Mouse (Mus musculus): ENCODE results near the gene Ubb.

Gene Ubb

GRCm38 (mm10) chr11:62551226-62552119 is 502 bp downstream of the Ubb start:
- peak; percentile 92 for DNase-seq (ENCODE audit: low spot score)

GRCm38 (mm10) chr11:62553186-62553585 is 2.2 kb downstream of the Ubb start:
- DNase-seq (ENCODE audit: low spot score), result no peak

- no peak for DNase-seq (ENCODE audit: low spot score)
Measured at GRCm38 (mm10) chr11:62553633-62554032, 2.7 kb downstream of the Ubb start.

GRCm38 (mm10) chr11:62554163-62554855 is 3.3 kb downstream of the Ubb start:
- DNase-seq (ENCODE audit: low spot score), result no peak

- DNase-seq (ENCODE audit: low spot score), result no peak
Measured at GRCm38 (mm10) chr11:62554934-62555517, 4.1 kb downstream of the Ubb start.

GRCm38 (mm10) chr11:62555896-62556412 is 5.0 kb downstream of the Ubb start:
- no peak for DNase-seq (ENCODE audit: low spot score)

- DNase-seq (ENCODE audit: low spot score), result no peak
Measured at GRCm38 (mm10) chr11:62557205-62557604, 6.2 kb downstream of the Ubb start.

GRCm38 (mm10) chr11:62558152-62558551 is 7.2 kb downstream of the Ubb start:
- DNase-seq (ENCODE audit: low spot score), result no peak

GRCm38 (mm10) chr11:62558961-62559646 is 8.1 kb downstream of the Ubb start:
- peak; percentile 69 for DNase-seq (ENCODE audit: low spot score)

- no peak for DNase-seq (ENCODE audit: low spot score)
Measured at GRCm38 (mm10) chr11:62560463-62561016, 9.6 kb downstream of the Ubb start.

- DNase-seq (ENCODE audit: low spot score), result no peak
Measured at GRCm38 (mm10) chr11:62563590-62563989, 12.6 kb downstream of the Ubb start.

- no peak for DNase-seq (ENCODE audit: low spot score)
Measured at GRCm38 (mm10) chr11:62565747-62566146, 14.8 kb downstream of the Ubb start.

- DNase-seq (ENCODE audit: low spot score), result no peak
Measured at GRCm38 (mm10) chr11:62566211-62566610, 15.2 kb downstream of the Ubb start.

GRCm38 (mm10) chr11:62568300-62568699 is 17.3 kb downstream of the Ubb start:
- DNase-seq (ENCODE audit: low spot score), result peak; percentile 23

- DNase-seq (ENCODE audit: low spot score), result no peak
Measured at GRCm38 (mm10) chr11:62573959-62574702, 23.2 kb downstream of the Ubb start, which contains the start of gene Trpv2. Gene Trpv2, plus strand, starts transcription at chr11:62574486.

- DNase-seq (ENCODE audit: low spot score), result no peak
Measured at GRCm38 (mm10) chr11:62574703-62575085, 23.7 kb downstream of the Ubb start.

GRCm38 (mm10) chr11:62575297-62575658 is 24.3 kb downstream of the Ubb start:
- peak; percentile 88 for DNase-seq (ENCODE audit: low spot score)

GRCm38 (mm10) chr11:62575659-62576438 is 24.9 kb downstream of the Ubb start:
- DNase-seq (ENCODE audit: low spot score), result peak; percentile 22

GRCm38 (mm10) chr11:62576530-62577152 is 25.7 kb downstream of the Ubb start:
- DNase-seq (ENCODE audit: low spot score), result peak; percentile 18

GRCm38 (mm10) chr11:62583031-62583430 is 32.1 kb downstream of the Ubb start:
- DNase-seq (ENCODE audit: low spot score), result no peak
